Mouse (Mus musculus) midbrain, embryonic 16.5 days (tissue): ENCODE measurements around the gene Hsp90ab1. TPM values are rescaled to one million over a fixed set of nuclear protein-coding genes. Genes with fewer than 3 reads are reported as not detected.
A peak's percentile ranks its signal among the peaks of the same experiment; 100 is the strongest.

Experiments
- ATAC-seq: fragments of 200-750 bp; cut with Nextera tagmentation; 2 replicates; pipeline ENCODE4 v1.8.0; 2017; ENCODE audit warnings: moderate TSS enrichment
- H3K27ac ChIP-seq: fragments of 300-500 bp; sonication (generic); 2 replicates; pipeline ENCODE4 v1.5.1; 2014; ENCODE audit warnings: mild to moderate bottlenecking, low read length, mixed read lengths
- H3K27me3 ChIP-seq: fragments of 300-500 bp; sonication (generic); 2 replicates; pipeline ENCODE4 v1.6.1; 2014; ENCODE audit warnings: low read depth, low read length, mixed read lengths; ENCODE audit not compliant: control insufficient read depth, insufficient read depth
- H3K36me3 ChIP-seq: fragments of 300-500 bp; sonication (generic); 2 replicates; pipeline ENCODE4 v1.6.1; 2014; ENCODE audit warnings: mild to moderate bottlenecking, low read length, moderate library complexity, mixed read lengths; ENCODE audit not compliant: control insufficient read depth, insufficient read depth
- H3K4me1 ChIP-seq: fragments of 300-500 bp; sonication (generic); 2 replicates; pipeline ENCODE4 v1.6.1; 2014; ENCODE audit warnings: mild to moderate bottlenecking, low read length, mixed read lengths; ENCODE audit not compliant: control insufficient read depth, insufficient read depth
- H3K4me2 ChIP-seq: fragments of 300-500 bp; sonication (generic); 2 replicates; pipeline ENCODE4 v1.6.1; 2014; ENCODE audit warnings: mild to moderate bottlenecking, low read length, mixed read lengths
- H3K4me3 ChIP-seq: fragments of 300-500 bp; sonication (generic); 2 replicates; pipeline ENCODE4 v1.5.1; 2014; ENCODE audit warnings: low read depth, mild to moderate bottlenecking, low read length, moderate library complexity, mixed read lengths
- H3K9ac ChIP-seq: fragments of 300-500 bp; sonication (generic); 2 replicates; pipeline ENCODE4 v1.6.1; 2014; ENCODE audit warnings: low read depth, low read length, mixed read lengths
- H3K9me3 ChIP-seq: fragments of 300-500 bp; sonication (generic); replicated peaks from 2 replicates; pipeline ENCODE4 v1.6.1; 2014; ENCODE audit warnings: mild to moderate bottlenecking, low read length, mixed read lengths; ENCODE audit not compliant: control insufficient read depth, poor library complexity, severe bottlenecking
- whole genome bisulfite sequencing: fragments of 180-500 bp; shearing (Covaris S2); extraction: QIAGEN DNeasy Blood & Tissue Kit; methylation state at CpG from one replicate; pipeline ENCODE4 v1.1.7; 2014; 5-methylcytosine and 5-hydroxymethylcytosine counted together
- polyA plus RNA-seq: library from polyadenylated mRNA; unstranded; fragments of >200 nt; fragmentation: Nextera tagmentation; extraction: Ambion mirVana; gene quantifications from 2 replicates; pipeline ENCODE4 v1.2.1, GENCODE M21; 2015

The Hsp90ab1 gene
- polyA plus RNA-seq, 1 experiment from 2014 or later = 1,403 TPM

GRCm38 (mm10) chr17:45578242-45578641 is 5.2 kb upstream of the Hsp90ab1 start:
- peaks cover 10% of the 10 kb centered on the region for H3K4me1 ChIP-seq
- 55% methylated on average over 5 of the region's 5 CpGs for WGBS
- H3K9ac ChIP-seq = no peak overlapping the region

GRCm38 (mm10) chr17:45575123-45575897 is 2.2 kb upstream of the Hsp90ab1 start:
- Histone ChIP-seq H3K4me2 (peak overlapping the region; percentile 91; the same call in 1 of the 2 replicates), H3K4me3 (no peak overlapping the region), H3K36me3 (peaks cover 14% of the 10 kb centered on the region), H3K4me1 (peaks cover 26% of the 10 kb centered on the region), H3K9ac (no peak overlapping the region), H3K27me3 (no peaks in the 10 kb centered on the region), H3K9me3 (no peaks in the 10 kb centered on the region), H3K27ac (peak overlapping the region; percentile 100)
- WGBS = 89% methylated on average over 8 of the region's 8 CpGs
- ATAC-seq = no peak

More at GRCm38 (mm10) chr17:45578242-45578641, 5.2 kb upstream of the Hsp90ab1 start:
- Histone ChIP-seq H3K27me3 (no peaks in the 10 kb centered on the region), H3K36me3 (no peaks in the 10 kb centered on the region), H3K27ac (no peak overlapping the region), H3K9me3 (no peaks in the 10 kb centered on the region), H3K4me3 (no peak overlapping the region), H3K4me2 (no peak overlapping the region)
- ATAC-seq = no peak

GRCm38 (mm10) chr17:45574129-45574761 is 1.2 kb upstream of the Hsp90ab1 start:
- Histone ChIP-seq H3K9me3 (no peaks in the 10 kb centered on the region), H3K36me3 (peaks cover 25% of the 10 kb centered on the region), H3K4me2 (peak overlapping the region; percentile 91), H3K4me3 (peak overlapping the region; percentile 99), H3K4me1 (peaks cover 32% of the 10 kb centered on the region), H3K27me3 (no peaks in the 10 kb centered on the region), H3K27ac (peak overlapping the region; percentile 100), H3K9ac (peak overlapping the region; percentile 96)
- ATAC-seq = peak; percentile 67
- under 1% methylated on average over 17 of the region's 17 CpGs for WGBS

GRCm38 (mm10) chr17:45573780-45574123 is 681 bp upstream of the Hsp90ab1 start:
- peak overlapping the region; percentile 100 for H3K27ac ChIP-seq
- H3K4me2 ChIP-seq = peak overlapping the region; percentile 91
- peak overlapping the region; percentile 99 for H3K4me3 ChIP-seq
- peak; percentile 75 for ATAC-seq
- WGBS = 0% methylated on average over 16 of the region's 18 CpGs
- no peaks in the 10 kb centered on the region for H3K27me3 ChIP-seq
- H3K36me3 ChIP-seq = peaks cover 29% of the 10 kb centered on the region
- H3K4me1 ChIP-seq = peaks cover 36% of the 10 kb centered on the region
- peak overlapping the region; percentile 96 for H3K9ac ChIP-seq
- H3K9me3 ChIP-seq = no peaks in the 10 kb centered on the region

- Histone ChIP-seq H3K27me3 (no peaks in the 10 kb centered on the region), H3K36me3 (peaks cover 33% of the 10 kb centered on the region), H3K9me3 (no peaks in the 10 kb centered on the region), H3K4me2 (peak overlapping the region; percentile 76), H3K9ac (peak overlapping the region; percentile 100), H3K27ac (peak overlapping the region; percentile 100), H3K4me1 (peaks cover 36% of the 10 kb centered on the region), H3K4me3 (peak overlapping the region; percentile 99)
- ATAC-seq = peak; percentile 43
- WGBS = under 1% methylated on average over 35 of the region's 57 CpGs
Measured at GRCm38 (mm10) chr17:45572103-45573086, 676 bp downstream of the Hsp90ab1 start.

GRCm38 (mm10) chr17:45569999-45570398 is 3.1 kb downstream of the Hsp90ab1 start:
- Histone ChIP-seq H3K9me3 (no peaks in the 10 kb centered on the region), H3K4me3 (no peak overlapping the region), H3K27ac (no peak overlapping the region), H3K9ac (no peak overlapping the region), H3K4me2 (no peak overlapping the region), H3K36me3 (peaks cover 45% of the 10 kb centered on the region), H3K27me3 (no peaks in the 10 kb centered on the region), H3K4me1 (peaks cover 37% of the 10 kb centered on the region)
- 85% methylated on average over 4 of the region's 4 CpGs for WGBS
- ATAC-seq = no peak

GRCm38 (mm10) chr17:45568990-45569389 is 4.1 kb downstream of the Hsp90ab1 start:
- 86% methylated on average over 12 of the region's 12 CpGs for WGBS
- Histone ChIP-seq H3K27me3 (no peaks in the 10 kb centered on the region), H3K36me3 (peaks cover 45% of the 10 kb centered on the region), H3K27ac (no peak overlapping the region), H3K9me3 (no peaks in the 10 kb centered on the region), H3K9ac (no peak overlapping the region), H3K4me3 (no peak overlapping the region), H3K4me2 (no peak overlapping the region), H3K4me1 (peaks cover 35% of the 10 kb centered on the region)
- ATAC-seq = no peak

- Histone ChIP-seq H3K9me3 (no peaks in the 10 kb centered on the region), H3K36me3 (peaks cover 45% of the 10 kb centered on the region), H3K9ac (no peak overlapping the region), H3K4me1 (peaks cover 35% of the 10 kb centered on the region), H3K27ac (no peak overlapping the region), H3K4me2 (no peak overlapping the region), H3K4me3 (no peak overlapping the region), H3K27me3 (no peaks in the 10 kb centered on the region)
- WGBS = 21% methylated on average over 4 of the region's 4 CpGs
- ATAC-seq = no peak
Measured at GRCm38 (mm10) chr17:45567162-45567601, 5.9 kb downstream of the Hsp90ab1 start.
